Mouse (Mus musculus) kidney, embryonic 15.5 days (tissue): Measurements from ENCODE around the gene Ndufa13. TPM values are rescaled to one million over a fixed set of nuclear protein-coding genes. Genes with fewer than 3 reads are reported as not detected.
"Not testable (repeated sequence)": the region's sequence is repeated elsewhere in the genome, so short reads cannot be mapped to it uniquely, and the experiment has no call there.

Source experiments
- ATAC-seq: fragments of 200-750 bp; cut with Nextera tagmentation; replicated peaks from 2 replicates; pipeline ENCODE4 v1.8.0; 2017; ENCODE audit warnings: moderate TSS enrichment; ENCODE audit not compliant: low FRiP score
- H3K27ac ChIP-seq: fragments of 300-500 bp; sonication (generic); 2 replicates; pipeline ENCODE4 v1.5.1; 2015; ENCODE audit warnings: mild to moderate bottlenecking, inconsistent platforms
- H3K27me3 ChIP-seq: fragments of 300-500 bp; sonication (generic); 2 replicates; pipeline ENCODE4 v1.6.1; 2015; ENCODE audit warnings: inconsistent platforms
- H3K36me3 ChIP-seq: fragments of 300-500 bp; sonication (generic); 2 replicates; pipeline ENCODE4 v1.6.1; 2015; ENCODE audit warnings: inconsistent platforms
- H3K4me1 ChIP-seq: fragments of 300-500 bp; sonication (generic); 2 replicates; pipeline ENCODE4 v1.6.1; 2015; ENCODE audit warnings: inconsistent platforms
- H3K4me2 ChIP-seq: fragments of 300-500 bp; sonication (generic); 2 replicates; pipeline ENCODE4 v1.6.1; 2015; ENCODE audit warnings: moderate library complexity, mild to moderate bottlenecking, inconsistent platforms
- H3K4me3 ChIP-seq: fragments of 300-500 bp; sonication (generic); replicated peaks from 2 replicates; pipeline ENCODE4 v1.5.1; 2015; ENCODE audit warnings: mild to moderate bottlenecking, inconsistent platforms
- H3K9ac ChIP-seq: fragments of 300-500 bp; sonication (generic); 2 replicates; pipeline ENCODE4 v1.6.1; 2015; ENCODE audit warnings: mild to moderate bottlenecking, inconsistent platforms
- H3K9me3 ChIP-seq: fragments of 300-500 bp; sonication (generic); replicated peaks from 2 replicates; pipeline ENCODE4 v1.6.1; 2016; ENCODE audit warnings: inconsistent platforms
- WGBS: fragments of 180-500 bp; shearing (Covaris S2); methylation state at CpG from one replicate; pipeline ENCODE4 v1.1.7; 2015; ENCODE audit warnings: mixed read lengths; 5-methylcytosine and 5-hydroxymethylcytosine counted together
- polyA plus RNA-seq: library from polyadenylated mRNA; unstranded; fragments of >200 nt; fragmentation: Nextera tagmentation; extraction: Ambion mirVana; gene quantifications from 2 replicates; pipeline ENCODE4 v1.2.1, GENCODE M21; 2015

Ndufa13 gene
- 205 and 210 TPM in 2 replicates for polyA plus RNA-seq

GRCm38 (mm10) chr8:69902163-69903062 lies at the start of gene Ndufa13, which contains the start of the genes Tssk6 and Yjefn3:
Ndufa13 (minus strand) TSS chr8:69902558.
Tssk6 (plus strand) TSS chr8:69902184.
Yjefn3 (minus strand) TSS chr8:69902712.
- Histone ChIP-seq H3K4me3 (peak within 1 kb of the TSS; percentile 83), H3K27me3 (no peaks in the 10 kb centered on the region), H3K36me3 (peaks cover 22% of the 10 kb centered on the region; the same call in 1 of the 2 replicates), H3K9ac (peak within 1 kb of the TSS; percentile 70), H3K9me3 (no peaks in the 10 kb centered on the region), H3K4me2 (peak within 1 kb of the TSS; percentile 92), H3K4me1 (peaks cover 51% of the 10 kb centered on the region), H3K27ac (peak within 1 kb of the TSS; percentile 98)
- ATAC-seq: peak; percentile 44
- WGBS: 2% methylated on average over 89 of the region's 89 CpGs

GRCm38 (mm10) chr8:69950300-69950699 lies 47.9 kb upstream of the Ndufa13 start:
- no peak overlapping the region for H3K4me3 ChIP-seq
- H3K36me3 ChIP-seq: peaks cover 46% of the 10 kb centered on the region
- WGBS: 84% methylated on average over 2 of the region's 2 CpGs
- no peak for ATAC-seq
- H3K9ac ChIP-seq: no peak overlapping the region
- no peaks in the 10 kb centered on the region for H3K9me3 ChIP-seq
- no peak overlapping the region for H3K4me2 ChIP-seq
- H3K27ac ChIP-seq: no peak overlapping the region
- peaks cover 22% of the 10 kb centered on the region for H3K4me1 ChIP-seq
- no peaks in the 10 kb centered on the region for H3K27me3 ChIP-seq

- WGBS: 82% methylated on average over 3 of the region's 3 CpGs
- not testable (repeated sequence) for H3K27ac ChIP-seq, H3K27me3 ChIP-seq, H3K4me3 ChIP-seq, ATAC-seq, H3K9ac ChIP-seq, H3K4me2 ChIP-seq, H3K9me3 ChIP-seq
- peaks cover 36% of the 10 kb centered on the region for H3K4me1 ChIP-seq
- H3K36me3 ChIP-seq: peaks cover 17% of the 10 kb centered on the region
Measured at GRCm38 (mm10) chr8:69942495-69942894, 40.1 kb upstream of the Ndufa13 start.

GRCm38 (mm10) chr8:69940386-69940785 lies 38.0 kb upstream of the Ndufa13 start:
- H3K27me3 ChIP-seq: no peaks in the 10 kb centered on the region
- H3K9ac ChIP-seq: no peak overlapping the region
- whole genome bisulfite sequencing: 83% methylated on average over 2 of the region's 2 CpGs
- no peak for ATAC-seq
- no peak overlapping the region for H3K4me2 ChIP-seq
- H3K9me3 ChIP-seq: no peaks in the 10 kb centered on the region
- peaks cover 8% of the 10 kb centered on the region for H3K36me3 ChIP-seq
- H3K4me3 ChIP-seq: no peak overlapping the region
- peak overlapping the region; percentile 56 for H3K27ac ChIP-seq
- H3K4me1 ChIP-seq: peaks cover 57% of the 10 kb centered on the region

GRCm38 (mm10) chr8:69939633-69940032 lies 37.3 kb upstream of the Ndufa13 start:
- 17% methylated on average over 3 of the region's 3 CpGs for WGBS

GRCm38 (mm10) chr8:69938245-69938982 lies 36.1 kb upstream of the Ndufa13 start:
- H3K9ac ChIP-seq: no peak overlapping the region
- H3K4me1 ChIP-seq: peaks cover 58% of the 10 kb centered on the region
- H3K36me3 ChIP-seq: peaks cover 27% of the 10 kb centered on the region
- ATAC-seq: no peak
- 0 out of 2 replicates have a peak overlapping the region, but pooled peaks have one; percentile 6 for H3K27ac ChIP-seq
- H3K9me3 ChIP-seq: no peaks in the 10 kb centered on the region
- no peak overlapping the region for H3K4me3 ChIP-seq
- 74% methylated on average over 6 of the region's 6 CpGs for WGBS
- no peak overlapping the region for H3K4me2 ChIP-seq
- no peaks in the 10 kb centered on the region for H3K27me3 ChIP-seq

More at GRCm38 (mm10) chr8:69939633-69940032, 37.3 kb upstream of the Ndufa13 start:
- H3K36me3 ChIP-seq: peaks cover 15% of the 10 kb centered on the region
- H3K4me2 ChIP-seq: no peak overlapping the region
- peak overlapping the region; percentile 56 for H3K27ac ChIP-seq
- no peak overlapping the region for H3K4me3 ChIP-seq
- ATAC-seq: peak; percentile 86
- no peaks in the 10 kb centered on the region for H3K9me3 ChIP-seq
- no peak overlapping the region for H3K9ac ChIP-seq
- peaks cover 58% of the 10 kb centered on the region for H3K4me1 ChIP-seq
- no peaks in the 10 kb centered on the region for H3K27me3 ChIP-seq

GRCm38 (mm10) chr8:69937466-69937865 lies 35.1 kb upstream of the Ndufa13 start:
- Histone ChIP-seq H3K9me3 (no peaks in the 10 kb centered on the region), H3K9ac (no peak overlapping the region), H3K27ac (0 out of 2 replicates have a peak overlapping the region, but pooled peaks have one; percentile 18), H3K4me3 (no peak overlapping the region), H3K36me3 (peaks cover 34% of the 10 kb centered on the region), H3K27me3 (no peaks in the 10 kb centered on the region), H3K4me1 (peaks cover 58% of the 10 kb centered on the region), H3K4me2 (no peak overlapping the region)
- 83% methylated on average over 3 of the region's 3 CpGs for WGBS
- no peak for ATAC-seq

GRCm38 (mm10) chr8:69936050-69936794 lies 33.9 kb upstream of the Ndufa13 start:
- Histone ChIP-seq H3K27ac (peak overlapping the region; percentile 59), H3K4me3 (no peak overlapping the region), H3K36me3 (peaks cover 34% of the 10 kb centered on the region), H3K9ac (no peak overlapping the region), H3K4me2 (no peak overlapping the region), H3K9me3 (no peaks in the 10 kb centered on the region), H3K4me1 (peaks cover 54% of the 10 kb centered on the region), H3K27me3 (no peaks in the 10 kb centered on the region)
- peak; percentile 74 for ATAC-seq
- WGBS: 61% methylated on average over 7 of the region's 7 CpGs

GRCm38 (mm10) chr8:69935431-69935830 lies 33.1 kb upstream of the Ndufa13 start:
- no peaks in the 10 kb centered on the region for H3K27me3 ChIP-seq
- H3K27ac ChIP-seq: peak overlapping the region; percentile 59
- 81% methylated on average over 3 of the region's 3 CpGs for WGBS
- H3K36me3 ChIP-seq: peaks cover 34% of the 10 kb centered on the region
- peaks cover 49% of the 10 kb centered on the region for H3K4me1 ChIP-seq
- H3K9ac ChIP-seq: no peak overlapping the region
- no peak for ATAC-seq
- H3K4me2 ChIP-seq: no peak overlapping the region
- no peaks in the 10 kb centered on the region for H3K9me3 ChIP-seq
- H3K4me3 ChIP-seq: no peak overlapping the region

- Histone ChIP-seq H3K4me2 (no peak overlapping the region), H3K36me3 (peaks cover 34% of the 10 kb centered on the region), H3K9ac (no peak overlapping the region), H3K4me3 (no peak overlapping the region), H3K27ac (no peak overlapping the region), H3K4me1 (peaks cover 40% of the 10 kb centered on the region), H3K9me3 (no peaks in the 10 kb centered on the region), H3K27me3 (no peaks in the 10 kb centered on the region)
- no peak for ATAC-seq
- 83% methylated on average over 5 of the region's 5 CpGs for WGBS
Measured at GRCm38 (mm10) chr8:69934582-69934981, 32.2 kb upstream of the Ndufa13 start.

- Histone ChIP-seq H3K4me2 (no peak overlapping the region), H3K9me3 (no peaks in the 10 kb centered on the region), H3K9ac (no peak overlapping the region), H3K4me3 (no peak overlapping the region), H3K36me3 (peaks cover 34% of the 10 kb centered on the region), H3K27me3 (no peaks in the 10 kb centered on the region), H3K4me1 (peaks cover 35% of the 10 kb centered on the region), H3K27ac (no peak overlapping the region)
- no peak for ATAC-seq
- 72% methylated on average over 2 of the region's 2 CpGs for WGBS
Measured at GRCm38 (mm10) chr8:69933811-69934210, 31.5 kb upstream of the Ndufa13 start.
